Mouse (Mus musculus): ENCODE measurements around the gene Olfr370. TPM values are rescaled to one million over a fixed set of nuclear protein-coding genes. Genes with fewer than 3 reads are reported as not detected.
"Not testable (repeated sequence)": the region's sequence is repeated elsewhere in the genome, so short reads cannot be mapped to it uniquely, and the experiment has no call there.

The Olfr370 gene
- polyA plus RNA-seq, 1 experiment from 2014 or later: not detected

GRCm38 (mm10) chr8:83566469-83567395 is 31.2 kb downstream of the Olfr370 start, which contains the start of gene Ndufb7:
TSS of gene Ndufb7 (plus strand) at chr8:83566671.
- H3K4me3 ChIP-seq (ENCODE audit: low read depth, low read length): peak within 1 kb of the TSS; percentile 78
- WGBS: 1% methylated on average over 48 of the region's 48 CpGs
- peak; percentile 86 for ATAC-seq (ENCODE audit: insufficient number of reproducible peaks, insufficient read depth, low FRiP score, low read depth)
- H3K4me2 ChIP-seq (replicated peaks; ENCODE audit: low read depth, low read length): peak within 1 kb of the TSS; percentile 83
- peaks cover 15% of the 10 kb centered on the region for H3K36me3 ChIP-seq (ENCODE audit: control insufficient read depth, insufficient read depth, low read length)
- H3K9me3 ChIP-seq (ENCODE audit: control insufficient read depth, low read depth, low read length): no peaks in the 10 kb centered on the region
- peak within 1 kb of the TSS; percentile 71 for H3K9ac ChIP-seq (replicated peaks; ENCODE audit: low read depth, low read length)
- H3K27me3 ChIP-seq (ENCODE audit: control insufficient read depth, insufficient read depth, low read length): no peaks in the 10 kb centered on the region
- peaks cover 7% of the 10 kb centered on the region for H3K4me1 ChIP-seq (ENCODE audit: control insufficient read depth, insufficient read depth, low read length)
- no peak within 1 kb of the TSS for H3K27ac ChIP-seq (ENCODE audit: low read length)

GRCm38 (mm10) chr8:83567668-83568067 is 32.1 kb downstream of the Olfr370 start:
- Histone ChIP-seq H3K27me3 (ENCODE audit: control insufficient read depth, insufficient read depth, low read length) (no peaks in the 10 kb centered on the region), H3K4me1 (ENCODE audit: control insufficient read depth, insufficient read depth, low read length) (peaks cover 7% of the 10 kb centered on the region), H3K4me2 (replicated peaks; ENCODE audit: low read depth, low read length) (peak overlapping the region; percentile 83), H3K4me3 (ENCODE audit: low read depth, low read length) (peak overlapping the region; percentile 78; the same call in 1 of the 2 replicates), H3K36me3 (ENCODE audit: control insufficient read depth, insufficient read depth, low read length) (peaks cover 24% of the 10 kb centered on the region), H3K27ac (ENCODE audit: low read length) (no peak overlapping the region), H3K9ac (replicated peaks; ENCODE audit: low read depth, low read length) (peak overlapping the region; percentile 71), H3K9me3 (ENCODE audit: control insufficient read depth, low read depth, low read length) (no peaks in the 10 kb centered on the region)
- WGBS: 62% methylated on average over 3 of the region's 3 CpGs
- ATAC-seq (ENCODE audit: insufficient number of reproducible peaks, insufficient read depth, low FRiP score, low read depth): no peak

- H3K27ac ChIP-seq (ENCODE audit: low read length): no peak overlapping the region
- H3K4me3 ChIP-seq (ENCODE audit: low read depth, low read length): no peak overlapping the region
- no peak for ATAC-seq (ENCODE audit: insufficient number of reproducible peaks, insufficient read depth, low FRiP score, low read depth)
- H3K4me1 ChIP-seq (ENCODE audit: control insufficient read depth, insufficient read depth, low read length): peaks cover 7% of the 10 kb centered on the region
- H3K4me2 ChIP-seq (replicated peaks; ENCODE audit: low read depth, low read length): peak overlapping the region; percentile 83
- 65% methylated on average over 5 of the region's 5 CpGs for WGBS
- no peaks in the 10 kb centered on the region for H3K27me3 ChIP-seq (ENCODE audit: control insufficient read depth, insufficient read depth, low read length)
- peaks cover 27% of the 10 kb centered on the region for H3K36me3 ChIP-seq (ENCODE audit: control insufficient read depth, insufficient read depth, low read length)
- no peak overlapping the region for H3K9ac ChIP-seq (replicated peaks; ENCODE audit: low read depth, low read length)
- H3K9me3 ChIP-seq (ENCODE audit: control insufficient read depth, low read depth, low read length): no peaks in the 10 kb centered on the region
Measured at GRCm38 (mm10) chr8:83568128-83568527, 32.5 kb downstream of the Olfr370 start.

GRCm38 (mm10) chr8:83568755-83569154 is 33.2 kb downstream of the Olfr370 start:
- Histone ChIP-seq H3K4me1 (ENCODE audit: control insufficient read depth, insufficient read depth, low read length) (peaks cover 7% of the 10 kb centered on the region), H3K36me3 (ENCODE audit: control insufficient read depth, insufficient read depth, low read length) (peaks cover 29% of the 10 kb centered on the region), H3K4me3 (ENCODE audit: low read depth, low read length) (no peak overlapping the region), H3K27me3 (ENCODE audit: control insufficient read depth, insufficient read depth, low read length) (no peaks in the 10 kb centered on the region), H3K27ac (ENCODE audit: low read length) (no peak overlapping the region), H3K4me2 (replicated peaks; ENCODE audit: low read depth, low read length) (no peak overlapping the region), H3K9me3 (ENCODE audit: control insufficient read depth, low read depth, low read length) (no peaks in the 10 kb centered on the region), H3K9ac (replicated peaks; ENCODE audit: low read depth, low read length) (no peak overlapping the region)
- ATAC-seq (ENCODE audit: insufficient number of reproducible peaks, insufficient read depth, low FRiP score, low read depth): no peak
- 76% methylated on average over 5 of the region's 5 CpGs for WGBS

- H3K36me3 ChIP-seq (ENCODE audit: control insufficient read depth, insufficient read depth, low read length): peaks cover 29% of the 10 kb centered on the region
- peaks cover 7% of the 10 kb centered on the region for H3K4me1 ChIP-seq (ENCODE audit: control insufficient read depth, insufficient read depth, low read length)
- ATAC-seq (ENCODE audit: insufficient number of reproducible peaks, insufficient read depth, low FRiP score, low read depth): no peak
- no peaks in the 10 kb centered on the region for H3K27me3 ChIP-seq (ENCODE audit: control insufficient read depth, insufficient read depth, low read length)
- H3K9me3 ChIP-seq (ENCODE audit: control insufficient read depth, low read depth, low read length): no peaks in the 10 kb centered on the region
- no peak overlapping the region for H3K9ac ChIP-seq (replicated peaks; ENCODE audit: low read depth, low read length)
- H3K4me3 ChIP-seq (ENCODE audit: low read depth, low read length): no peak overlapping the region
- WGBS: 72% methylated on average over 4 of the region's 4 CpGs
- no peak overlapping the region for H3K4me2 ChIP-seq (replicated peaks; ENCODE audit: low read depth, low read length)
- no peak overlapping the region for H3K27ac ChIP-seq (ENCODE audit: low read length)
Measured at GRCm38 (mm10) chr8:83569165-83569564, 33.6 kb downstream of the Olfr370 start.

GRCm38 (mm10) chr8:83570272-83571000 is 34.9 kb downstream of the Olfr370 start:
- H3K4me2 ChIP-seq (replicated peaks; ENCODE audit: low read depth, low read length): no peak overlapping the region
- H3K27me3 ChIP-seq (ENCODE audit: control insufficient read depth, insufficient read depth, low read length): no peaks in the 10 kb centered on the region
- peaks cover 29% of the 10 kb centered on the region for H3K36me3 ChIP-seq (ENCODE audit: control insufficient read depth, insufficient read depth, low read length)
- 80% methylated on average over 15 of the region's 15 CpGs for WGBS
- no peak overlapping the region for H3K9ac ChIP-seq (replicated peaks; ENCODE audit: low read depth, low read length)
- peaks cover 7% of the 10 kb centered on the region for H3K4me1 ChIP-seq (ENCODE audit: control insufficient read depth, insufficient read depth, low read length)
- H3K9me3 ChIP-seq (ENCODE audit: control insufficient read depth, low read depth, low read length): no peaks in the 10 kb centered on the region
- no peak for ATAC-seq (ENCODE audit: insufficient number of reproducible peaks, insufficient read depth, low FRiP score, low read depth)
- no peak overlapping the region for H3K4me3 ChIP-seq (ENCODE audit: low read depth, low read length)
- H3K27ac ChIP-seq (ENCODE audit: low read length): no peak overlapping the region

GRCm38 (mm10) chr8:83571001-83571340 is 35.4 kb downstream of the Olfr370 start:
- not testable (repeated sequence) for H3K9ac ChIP-seq (replicated peaks; ENCODE audit: low read depth, low read length); H3K4me2 ChIP-seq (replicated peaks; ENCODE audit: low read depth, low read length); H3K4me1 ChIP-seq (ENCODE audit: control insufficient read depth, insufficient read depth, low read length); H3K4me3 ChIP-seq (ENCODE audit: low read depth, low read length); H3K27me3 ChIP-seq (ENCODE audit: control insufficient read depth, insufficient read depth, low read length); ATAC-seq (ENCODE audit: insufficient number of reproducible peaks, insufficient read depth, low FRiP score, low read depth); H3K27ac ChIP-seq (ENCODE audit: low read length); H3K9me3 ChIP-seq (ENCODE audit: control insufficient read depth, low read depth, low read length)
- WGBS: 94% methylated on average over 6 of the region's 7 CpGs
- peaks cover 29% of the 10 kb centered on the region for H3K36me3 ChIP-seq (ENCODE audit: control insufficient read depth, insufficient read depth, low read length)

- Histone ChIP-seq H3K9ac (replicated peaks; ENCODE audit: low read depth, low read length) (no peak overlapping the region), H3K27me3 (ENCODE audit: control insufficient read depth, insufficient read depth, low read length) (no peaks in the 10 kb centered on the region), H3K4me2 (replicated peaks; ENCODE audit: low read depth, low read length) (no peak overlapping the region), H3K4me3 (ENCODE audit: low read depth, low read length) (no peak overlapping the region), H3K9me3 (ENCODE audit: control insufficient read depth, low read depth, low read length) (no peaks in the 10 kb centered on the region), H3K36me3 (ENCODE audit: control insufficient read depth, insufficient read depth, low read length) (peaks cover 29% of the 10 kb centered on the region), H3K27ac (ENCODE audit: low read length) (no peak overlapping the region), H3K4me1 (ENCODE audit: control insufficient read depth, insufficient read depth, low read length) (peaks cover 15% of the 10 kb centered on the region)
- WGBS: 87% methylated on average over 10 of the region's 10 CpGs
- no peak for ATAC-seq (ENCODE audit: insufficient number of reproducible peaks, insufficient read depth, low FRiP score, low read depth)
Measured at GRCm38 (mm10) chr8:83571791-83572190, 36.2 kb downstream of the Olfr370 start.
